Mouse (Mus musculus): ENCODE results near the gene Stoml1.

The Stoml1 gene

GRCm38 (mm10) chr9:58303599-58304271, 50.8 kb downstream of the Stoml1 start:
- DNase-seq (ENCODE audit: low spot score), result no peak

DNA sequence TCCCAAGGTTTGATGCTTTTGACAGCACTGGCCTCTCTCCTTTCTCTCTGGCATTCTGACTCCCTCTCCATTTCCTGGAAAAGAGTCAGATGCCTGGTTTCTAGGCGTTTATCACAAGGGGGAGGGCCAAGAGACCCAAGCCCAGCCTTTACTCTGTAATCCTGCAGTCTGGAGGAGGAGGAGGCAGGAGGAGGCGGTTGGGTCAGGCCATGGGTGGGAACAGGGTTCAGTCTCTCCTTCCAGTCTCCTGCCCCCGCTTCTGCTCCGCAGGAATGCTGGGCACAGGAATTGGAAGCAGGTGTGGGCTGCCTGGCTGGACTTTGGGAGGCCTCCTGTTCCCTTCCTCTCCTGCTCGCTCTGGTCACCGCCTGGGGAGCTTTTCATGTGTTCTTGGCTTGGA, 52.7 kb downstream of the Stoml1 start:
- DNase-seq (ENCODE audit: low spot score), result no peak

DNA sequence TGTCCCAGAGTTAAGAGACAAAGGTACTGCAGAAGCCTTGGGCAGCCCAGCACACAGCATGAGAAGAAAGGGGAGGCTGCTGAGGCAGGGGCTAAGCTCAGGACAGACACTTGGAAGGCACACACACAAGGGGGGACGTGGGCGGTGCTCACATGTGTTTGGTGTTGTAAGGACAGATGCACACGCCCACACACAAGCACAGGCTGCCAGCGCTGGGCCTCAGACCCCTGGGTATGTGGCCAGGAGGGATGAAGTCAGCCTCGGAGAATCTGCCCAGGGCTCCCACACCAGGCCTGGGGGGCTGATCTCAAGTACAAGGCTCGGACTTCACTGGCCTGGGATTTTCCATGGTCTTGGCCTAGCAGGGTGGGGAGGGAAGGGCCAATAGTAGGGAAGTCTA, 55.4 kb downstream of the Stoml1 start:
- DNase-seq (ENCODE audit: low spot score), result no peak

DNA sequence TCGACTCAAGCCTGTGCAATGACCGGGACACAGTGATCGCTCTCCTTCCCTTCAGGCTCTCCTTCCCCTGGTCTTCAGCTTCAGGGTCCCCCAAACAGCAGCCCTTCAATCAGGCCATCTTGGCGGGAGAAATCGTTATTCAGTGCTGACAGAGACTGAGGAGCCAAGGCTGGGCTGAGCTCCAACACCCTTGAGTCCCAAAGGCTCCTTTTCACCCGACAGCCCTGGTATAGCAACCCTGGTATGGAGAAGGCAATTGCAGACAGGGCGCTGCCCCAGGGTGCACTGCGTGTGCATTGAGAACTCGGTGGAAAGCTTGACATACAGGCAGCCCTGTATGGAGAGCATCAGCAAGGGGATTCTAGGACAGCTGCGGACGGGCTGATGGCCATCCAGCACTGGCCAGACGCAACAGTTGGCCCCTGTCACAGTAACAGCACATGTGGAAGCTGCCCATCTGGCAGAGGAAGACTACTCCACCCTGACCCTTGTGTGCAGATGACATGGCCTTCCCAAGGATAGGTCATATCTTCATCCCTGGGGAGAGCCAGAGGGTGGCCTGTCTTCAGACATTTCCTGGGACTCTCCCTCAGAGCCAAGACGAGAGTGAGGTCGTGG, 57.2 kb downstream of the Stoml1 start:
- no peak for DNase-seq (ENCODE audit: low spot score)

DNA sequence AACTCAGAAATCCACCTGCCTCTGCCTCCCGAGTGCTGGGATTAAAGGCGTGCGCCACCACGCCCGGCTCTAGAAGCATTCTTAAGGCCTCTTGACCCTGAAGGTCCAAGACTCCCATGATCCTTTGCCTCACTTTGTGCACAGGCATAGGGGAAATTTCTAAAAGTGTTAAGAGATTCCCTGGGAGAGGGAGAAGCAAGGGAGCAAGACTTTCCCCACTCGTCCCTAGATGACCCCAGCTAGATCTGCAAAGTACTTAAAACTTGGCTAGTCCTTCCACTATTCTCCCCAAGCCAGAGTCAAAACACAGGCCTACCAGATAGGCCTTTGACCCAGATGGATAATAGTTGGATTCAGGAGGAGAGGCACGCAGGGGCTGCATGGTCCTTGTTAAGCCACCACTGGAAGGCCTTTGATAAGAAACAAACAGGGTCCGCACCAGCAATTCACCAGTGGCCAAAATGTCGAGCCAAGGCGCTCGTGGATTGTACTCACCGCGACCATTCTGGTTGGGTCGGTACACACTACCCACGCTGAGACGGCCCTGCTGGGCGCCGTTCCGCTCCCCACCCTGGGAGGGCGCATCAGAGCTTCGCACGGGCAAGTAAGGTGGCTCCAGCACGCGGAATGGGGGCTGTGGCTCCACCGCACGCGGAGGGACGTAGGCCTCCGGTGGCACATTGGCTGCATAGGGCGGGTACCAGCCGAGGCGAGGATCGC, 58.4 kb downstream of the Stoml1 start:
- no peak for DNase-seq (ENCODE audit: low spot score)
